Mouse (Mus musculus) bone marrow macrophage, adult 2 months (primary cell): ENCODE results near the gene Myo16. TPM values are rescaled to one million over a fixed set of nuclear protein-coding genes. Genes with fewer than 3 reads are reported as not detected.

ENCODE experiments used
- H3K27ac ChIP-seq: 2 replicates; pipeline ENCODE4 v1.5.1; 2012; ENCODE audit warnings: low read depth, low read length; ENCODE audit not compliant: insufficient read depth
- H3K4me1 ChIP-seq: 2 replicates; pipeline ENCODE4 v1.6.1; 2012; ENCODE audit warnings: low read length; ENCODE audit not compliant: control insufficient read depth, insufficient read depth
- H3K4me3 ChIP-seq: 2 replicates; pipeline ENCODE4 v1.5.1; 2012; ENCODE audit warnings: mild to moderate bottlenecking, low read length, moderate library complexity; ENCODE audit not compliant: insufficient read depth
- CTCF ChIP-seq: IDR thresholded peaks from 2 replicates; pipeline ENCODE4 v1.5.1; 2012; ENCODE audit warnings: low read depth, mild to moderate bottlenecking, low read length, moderate library complexity
- POLR2A ChIP-seq: IDR thresholded peaks from 2 replicates; pipeline ENCODE4 v1.6.1; 2012; ENCODE audit warnings: mild to moderate bottlenecking, low read depth, low read length, borderline replicate concordance
- polyA plus RNA-seq: library from polyadenylated mRNA; stranded (reverse); fragments of >200 nt; gene quantifications from 2 replicates; pipeline ENCODE4 v1.2.4, GENCODE M21; 2012; ENCODE audit not compliant: missing spikeins, insufficient read depth, insufficient read length

The Myo16 gene
- polyA plus RNA-seq, 1 experiment, result not detected

- H3K4me3 ChIP-seq, result no peak overlapping the region
- no peak overlapping the region for H3K27ac ChIP-seq
- TF ChIP-seq POLR2A, result no peak
- TF ChIP-seq CTCF, result no peak
- H3K4me1 ChIP-seq, result no peaks in the 10 kb centered on the region
Measured at GRCm38 (mm10) chr8:10358711-10359110, 205.0 kb downstream of the Myo16 start.

DNA sequence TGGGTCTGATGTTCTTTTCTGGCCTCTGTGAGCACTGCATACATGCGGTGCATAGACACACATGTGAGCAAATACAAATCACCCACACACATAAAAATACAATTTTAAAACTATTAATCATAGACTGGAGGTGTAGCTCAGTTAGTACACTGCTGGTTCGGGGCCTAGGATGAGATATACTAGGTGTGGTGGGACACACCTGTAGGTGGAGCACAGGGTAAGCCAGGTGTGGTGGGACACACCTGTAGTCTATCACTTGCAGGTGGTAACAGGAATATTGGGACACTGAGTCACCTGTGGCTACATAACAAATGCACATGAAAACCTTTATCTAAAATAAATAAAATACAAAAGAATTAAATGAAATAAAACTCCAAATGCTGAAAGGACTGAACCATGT, 209.2 kb downstream of the Myo16 start:
- Histone ChIP-seq H3K4me1 (no peaks in the 10 kb centered on the region), H3K4me3 (no peak overlapping the region), H3K27ac (no peak overlapping the region)
- no peak for TF ChIP-seq POLR2A
- TF ChIP-seq CTCF, result no peak

DNA sequence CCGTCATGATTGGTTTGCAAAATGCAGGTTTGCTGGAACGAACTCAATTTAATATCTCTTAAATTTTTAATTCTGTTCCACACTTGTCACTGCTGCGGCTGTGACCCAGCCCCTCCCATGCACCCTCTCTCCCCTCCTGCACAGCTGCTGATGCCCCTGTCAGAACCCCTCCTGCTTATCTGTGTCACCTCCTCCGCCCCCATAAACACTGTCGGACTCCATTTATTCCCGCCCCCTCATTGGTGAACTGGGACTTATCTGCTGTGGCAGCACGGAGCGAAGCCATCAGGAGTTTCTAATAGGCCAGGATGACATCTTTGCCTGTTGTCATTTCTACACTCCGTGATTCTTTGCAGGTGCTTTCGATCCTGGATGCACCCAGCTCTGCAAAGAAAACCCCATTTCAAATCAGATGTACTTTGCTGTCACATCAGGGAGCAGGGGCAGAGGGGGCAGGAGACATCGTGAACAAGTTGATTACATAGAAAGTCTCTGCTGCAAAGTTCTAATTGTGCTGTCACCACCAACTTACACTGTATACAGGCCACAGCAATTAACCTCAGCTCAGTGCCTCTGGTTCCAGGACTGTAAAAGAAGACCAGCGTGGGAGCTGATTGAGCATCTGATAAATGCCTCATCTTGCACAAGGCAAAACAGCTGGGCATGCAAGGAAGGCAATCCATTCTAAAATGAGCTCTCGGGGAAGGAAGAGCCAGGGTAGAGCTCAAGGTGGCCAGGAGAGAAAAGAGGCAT, 210.1 kb downstream of the Myo16 start:
- Histone ChIP-seq H3K4me3 (no peak overlapping the region), H3K4me1 (no peaks in the 10 kb centered on the region), H3K27ac (no peak overlapping the region)
- TF ChIP-seq CTCF, result no peak
- no peak for TF ChIP-seq POLR2A

DNA sequence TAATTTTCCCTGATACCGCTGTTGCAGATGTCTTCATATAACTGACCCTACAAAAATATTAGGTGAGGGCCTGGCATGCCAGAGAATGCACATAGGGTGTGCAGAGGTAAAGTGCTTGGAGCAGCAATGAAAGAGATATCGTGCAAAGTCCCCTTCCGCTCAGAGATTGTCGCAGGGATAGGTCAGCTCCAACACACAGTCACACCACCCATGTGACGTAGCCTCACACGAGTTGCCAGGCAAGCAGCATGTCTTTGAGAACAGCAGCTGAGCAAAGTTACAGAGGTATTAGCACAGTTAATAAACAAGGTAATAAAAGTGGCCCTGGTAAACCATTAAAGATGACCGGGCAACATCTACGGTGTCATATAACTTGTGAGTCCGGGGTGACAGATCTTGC, 212.4 kb downstream of the Myo16 start:
- no peak overlapping the region for H3K27ac ChIP-seq
- TF ChIP-seq CTCF, result no peak
- no peak for TF ChIP-seq POLR2A
- no peak overlapping the region for H3K4me3 ChIP-seq
- H3K4me1 ChIP-seq, result no peaks in the 10 kb centered on the region

DNA sequence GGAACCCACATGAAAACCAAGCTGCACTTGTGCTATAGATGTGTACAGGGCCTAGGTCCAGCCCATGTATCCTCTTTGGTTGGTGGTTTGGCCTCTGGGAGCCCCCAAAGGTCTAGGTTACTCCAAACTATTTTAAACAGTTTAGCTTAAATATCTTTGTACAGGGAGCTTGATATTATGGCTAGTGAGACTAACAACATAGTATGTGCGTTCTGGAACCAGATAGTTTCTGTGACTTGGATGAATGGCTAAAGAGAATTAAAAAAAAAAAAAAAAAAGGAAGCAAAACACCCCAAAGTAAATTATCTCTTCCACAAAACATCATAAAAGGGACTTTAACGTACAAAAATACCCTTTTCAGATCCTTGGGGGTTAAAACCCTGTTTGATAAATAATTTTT, 218.9 kb downstream of the Myo16 start:
- no peak overlapping the region for H3K4me3 ChIP-seq
- H3K27ac ChIP-seq, result no peak overlapping the region
- TF ChIP-seq POLR2A (no peak), CTCF (no peak)
- H3K4me1 ChIP-seq, result no peaks in the 10 kb centered on the region

DNA sequence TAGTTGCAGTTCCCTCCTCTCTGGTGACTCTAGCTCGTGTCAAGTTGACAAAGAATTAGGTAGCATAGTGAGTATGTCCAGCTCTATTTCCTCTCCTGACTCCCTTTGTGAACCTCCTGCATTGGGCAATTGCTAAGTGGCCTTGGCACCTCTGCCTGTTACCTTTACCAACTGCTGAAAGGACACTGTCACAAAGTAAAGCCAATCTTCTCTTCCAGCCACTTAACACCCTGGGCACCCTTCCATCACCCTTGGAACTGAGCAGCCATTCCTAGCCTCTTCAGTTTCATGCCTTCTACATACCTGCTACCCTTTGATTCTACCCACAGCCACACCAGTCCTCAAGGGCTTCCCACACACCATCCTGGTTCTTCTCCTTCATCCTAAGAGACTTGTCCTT, 233.4 kb downstream of the Myo16 start:
- no peak overlapping the region for H3K27ac ChIP-seq
- peaks cover 2% of the 10 kb centered on the region; the same call in 1 of the 2 replicates for H3K4me1 ChIP-seq
- no peak for TF ChIP-seq CTCF
- TF ChIP-seq POLR2A, result no peak
- no peak overlapping the region for H3K4me3 ChIP-seq

- TF ChIP-seq POLR2A, result no peak
- TF ChIP-seq CTCF, result no peak
- peaks cover 3% of the 10 kb centered on the region; the same call in 1 of the 2 replicates for H3K4me1 ChIP-seq
- H3K27ac ChIP-seq, result no peak overlapping the region
- H3K4me3 ChIP-seq, result no peak overlapping the region
Measured at GRCm38 (mm10) chr8:10391096-10391683, 237.5 kb downstream of the Myo16 start.

- Histone ChIP-seq H3K4me3 (no peak overlapping the region), H3K27ac (no peak overlapping the region), H3K4me1 (peaks cover 3% of the 10 kb centered on the region; the same call in 1 of the 2 replicates)
- TF ChIP-seq CTCF, result no peak
Measured at GRCm38 (mm10) chr8:10391913-10392312, 238.2 kb downstream of the Myo16 start.

DNA sequence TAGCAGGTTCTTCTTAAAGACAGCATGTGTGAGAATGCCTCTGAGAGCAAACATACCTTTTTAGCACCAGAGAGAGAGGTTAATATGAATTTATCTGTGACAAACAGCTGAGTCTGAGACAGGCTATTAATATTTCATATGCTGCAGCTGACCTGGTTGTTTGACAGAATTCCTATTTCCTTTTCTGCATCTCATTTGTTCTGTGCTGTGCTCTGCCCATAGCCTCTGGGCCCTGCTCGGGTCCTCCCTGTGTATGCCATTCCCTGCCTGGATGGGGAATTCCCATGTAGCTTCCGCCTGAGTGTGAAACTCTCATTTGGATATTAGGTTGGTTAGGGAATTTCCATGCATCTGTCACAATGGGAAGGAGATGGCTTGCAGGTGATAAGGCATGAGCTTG, 240.8 kb downstream of the Myo16 start:
- TF ChIP-seq CTCF, result no peak
- TF ChIP-seq POLR2A, result no peak
- H3K4me3 ChIP-seq, result no peak overlapping the region
- no peak overlapping the region for H3K27ac ChIP-seq
- peaks cover 3% of the 10 kb centered on the region; the same call in 1 of the 2 replicates for H3K4me1 ChIP-seq

DNA sequence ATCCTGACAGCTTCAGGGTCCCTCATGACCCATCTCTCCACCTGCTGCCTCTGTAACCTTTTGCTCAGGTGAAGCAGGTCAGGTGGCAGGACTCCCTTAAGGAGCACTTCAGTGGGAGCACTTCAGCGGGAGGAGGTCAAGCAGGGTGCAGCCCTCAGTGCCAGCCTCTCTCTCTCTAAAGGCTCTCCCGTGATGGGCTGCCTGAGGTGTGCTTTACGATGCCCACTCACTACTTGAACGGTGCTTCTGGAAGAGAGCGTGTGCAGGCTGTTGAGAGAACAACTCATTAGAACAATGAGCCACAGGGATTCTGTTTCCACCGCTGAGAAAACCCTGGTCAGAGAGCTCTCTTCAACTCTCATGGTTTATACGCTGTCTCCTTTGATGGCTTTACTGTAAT, 241.4 kb downstream of the Myo16 start:
- peaks cover 3% of the 10 kb centered on the region; the same call in 1 of the 2 replicates for H3K4me1 ChIP-seq
- H3K4me3 ChIP-seq, result no peak overlapping the region
- no peak overlapping the region for H3K27ac ChIP-seq
- TF ChIP-seq POLR2A (no peak), CTCF (no peak)
